Mouse (Mus musculus): Measurements from ENCODE around the gene Rpp14. TPM values are rescaled to one million over a fixed set of nuclear protein-coding genes. Genes with fewer than 3 reads are reported as not detected.

Gene Rpp14
- polyA plus RNA-seq, 2 experiments: 20.7 to 49.2 TPM

DNA sequence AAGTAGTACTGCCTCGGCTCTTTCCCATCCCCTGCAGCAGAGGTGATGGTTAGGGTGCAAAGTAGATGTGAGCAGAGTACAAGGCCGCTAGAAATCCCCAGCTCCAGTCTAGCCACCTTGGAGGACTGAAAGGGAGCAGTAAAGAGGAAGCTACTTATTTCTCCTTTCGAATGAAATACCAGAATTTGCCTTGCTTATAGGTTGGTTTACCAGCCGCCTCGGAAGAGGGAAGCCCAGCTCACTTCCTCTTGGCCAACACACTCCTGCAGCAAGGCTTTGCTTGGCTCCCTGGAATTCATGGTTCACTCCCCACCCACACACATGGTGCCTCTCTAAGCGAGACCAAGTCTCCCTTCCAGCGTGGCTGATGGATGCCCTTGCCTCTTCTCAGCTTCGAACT is 52.6 kb downstream of the Rpp14 start:
- no peaks in the 10 kb centered on the region for H3K9me3 ChIP-seq (ENCODE audit: control insufficient read depth, low read length)
- H3K36me3 ChIP-seq (ENCODE audit: control insufficient read depth, insufficient read depth, low read length): peaks cover 6% of the 10 kb centered on the region; the same call in 1 of the 2 replicates
- no peak overlapping the region for H3K4me3 ChIP-seq (replicated peaks; ENCODE audit: low read length)
- H3K4me2 ChIP-seq (replicated peaks; ENCODE audit: low read depth, low read length, severe bottlenecking): no peak overlapping the region
- 85% methylated on average over 8 of the region's 8 CpGs for WGBS
- DNase-seq (ENCODE audit: low spot score) (no peak), ATAC-seq (ENCODE audit: low FRiP score, low read depth) (no peak)
- H3K9ac ChIP-seq (ENCODE audit: low read depth, low read length, severe bottlenecking): no peak overlapping the region
- H3K4me1 ChIP-seq (ENCODE audit: control insufficient read depth, insufficient read depth, low read length): no peaks in the 10 kb centered on the region
- TF ChIP-seq POLR2A (IDR thresholded peaks at IDR 0.05; ENCODE audit: borderline replicate concordance, extremely low read depth, insufficient read depth, insufficient read length): no peak
- H3K27me3 ChIP-seq (ENCODE audit: control insufficient read depth, insufficient read depth, low read length): no peaks in the 10 kb centered on the region
- no peak overlapping the region for H3K27ac ChIP-seq (replicated peaks; ENCODE audit: low read depth, low read length)

DNA sequence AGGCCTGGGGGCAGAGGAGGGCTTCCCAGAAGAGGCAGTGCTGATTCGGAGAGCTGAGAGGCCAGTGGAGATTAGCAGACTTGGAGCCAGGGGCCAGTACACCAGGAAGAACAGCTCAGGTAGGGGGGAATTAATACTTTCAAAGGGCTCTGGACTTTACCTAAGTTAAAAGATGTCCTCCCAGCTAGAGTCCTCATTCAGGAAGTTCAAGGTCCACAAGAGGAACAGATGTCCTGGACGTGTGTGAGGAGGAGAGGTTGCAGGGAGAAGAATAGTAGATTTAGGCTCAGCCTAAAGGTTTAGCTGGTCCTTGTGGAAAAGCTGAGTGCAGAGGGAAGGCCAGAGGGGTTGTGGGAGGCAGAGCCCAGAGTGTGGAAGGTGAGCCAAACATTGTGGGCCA is 54.1 kb downstream of the Rpp14 start:
- Histone ChIP-seq H3K4me1 (ENCODE audit: control insufficient read depth, insufficient read depth, low read length) (no peaks in the 10 kb centered on the region), H3K9ac (ENCODE audit: low read depth, low read length, severe bottlenecking) (no peak overlapping the region), H3K9me3 (ENCODE audit: control insufficient read depth, low read length) (no peaks in the 10 kb centered on the region), H3K27ac (replicated peaks; ENCODE audit: low read depth, low read length) (no peak overlapping the region), H3K4me3 (replicated peaks; ENCODE audit: low read length) (no peak overlapping the region), H3K36me3 (ENCODE audit: control insufficient read depth, insufficient read depth, low read length) (peaks cover 6% of the 10 kb centered on the region; the same call in 1 of the 2 replicates), H3K4me2 (replicated peaks; ENCODE audit: low read depth, low read length, severe bottlenecking) (no peak overlapping the region), H3K27me3 (ENCODE audit: control insufficient read depth, insufficient read depth, low read length) (no peaks in the 10 kb centered on the region)
- 71% methylated on average over 2 of the region's 2 CpGs for WGBS
- no peak for TF ChIP-seq POLR2A (IDR thresholded peaks at IDR 0.05; ENCODE audit: borderline replicate concordance, extremely low read depth, insufficient read depth, insufficient read length)
- no peak for DNase-seq (ENCODE audit: low spot score)
- ATAC-seq (ENCODE audit: low FRiP score, low read depth): no peak

DNA sequence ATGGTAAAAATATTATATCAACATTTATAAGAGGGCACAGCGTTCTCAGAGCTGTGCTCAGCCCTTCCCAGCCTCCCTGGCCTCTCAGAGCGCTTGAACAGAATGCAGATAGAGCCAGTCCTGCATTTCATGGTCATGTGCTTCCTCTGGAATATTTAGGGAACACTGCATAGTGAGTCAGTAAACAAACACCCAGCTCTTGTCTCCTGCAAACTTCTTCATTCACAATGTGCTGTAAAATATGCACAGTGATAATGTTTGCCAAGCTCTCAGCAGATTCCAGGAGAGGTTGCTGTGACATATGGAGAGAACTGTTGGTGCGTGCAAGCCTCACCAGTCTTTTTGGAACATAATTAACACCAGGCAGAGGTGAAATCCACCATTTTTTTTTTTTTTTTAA is 55.0 kb downstream of the Rpp14 start:
- Histone ChIP-seq H3K4me3 (replicated peaks; ENCODE audit: low read length) (no peak overlapping the region), H3K9ac (ENCODE audit: low read depth, low read length, severe bottlenecking) (no peak overlapping the region), H3K36me3 (ENCODE audit: control insufficient read depth, insufficient read depth, low read length) (peaks cover 6% of the 10 kb centered on the region; the same call in 1 of the 2 replicates), H3K27ac (replicated peaks; ENCODE audit: low read depth, low read length) (no peak overlapping the region), H3K9me3 (ENCODE audit: control insufficient read depth, low read length) (no peaks in the 10 kb centered on the region), H3K27me3 (ENCODE audit: control insufficient read depth, insufficient read depth, low read length) (no peaks in the 10 kb centered on the region), H3K4me2 (replicated peaks; ENCODE audit: low read depth, low read length, severe bottlenecking) (no peak overlapping the region), H3K4me1 (ENCODE audit: control insufficient read depth, insufficient read depth, low read length) (no peaks in the 10 kb centered on the region)
- ATAC-seq (ENCODE audit: low FRiP score, low read depth): no peak
- DNase-seq (ENCODE audit: low spot score): peak; percentile 12
- 59% methylated on average over 3 of the region's 3 CpGs for WGBS
- no peak for TF ChIP-seq POLR2A (IDR thresholded peaks at IDR 0.05; ENCODE audit: borderline replicate concordance, extremely low read depth, insufficient read depth, insufficient read length)

DNA sequence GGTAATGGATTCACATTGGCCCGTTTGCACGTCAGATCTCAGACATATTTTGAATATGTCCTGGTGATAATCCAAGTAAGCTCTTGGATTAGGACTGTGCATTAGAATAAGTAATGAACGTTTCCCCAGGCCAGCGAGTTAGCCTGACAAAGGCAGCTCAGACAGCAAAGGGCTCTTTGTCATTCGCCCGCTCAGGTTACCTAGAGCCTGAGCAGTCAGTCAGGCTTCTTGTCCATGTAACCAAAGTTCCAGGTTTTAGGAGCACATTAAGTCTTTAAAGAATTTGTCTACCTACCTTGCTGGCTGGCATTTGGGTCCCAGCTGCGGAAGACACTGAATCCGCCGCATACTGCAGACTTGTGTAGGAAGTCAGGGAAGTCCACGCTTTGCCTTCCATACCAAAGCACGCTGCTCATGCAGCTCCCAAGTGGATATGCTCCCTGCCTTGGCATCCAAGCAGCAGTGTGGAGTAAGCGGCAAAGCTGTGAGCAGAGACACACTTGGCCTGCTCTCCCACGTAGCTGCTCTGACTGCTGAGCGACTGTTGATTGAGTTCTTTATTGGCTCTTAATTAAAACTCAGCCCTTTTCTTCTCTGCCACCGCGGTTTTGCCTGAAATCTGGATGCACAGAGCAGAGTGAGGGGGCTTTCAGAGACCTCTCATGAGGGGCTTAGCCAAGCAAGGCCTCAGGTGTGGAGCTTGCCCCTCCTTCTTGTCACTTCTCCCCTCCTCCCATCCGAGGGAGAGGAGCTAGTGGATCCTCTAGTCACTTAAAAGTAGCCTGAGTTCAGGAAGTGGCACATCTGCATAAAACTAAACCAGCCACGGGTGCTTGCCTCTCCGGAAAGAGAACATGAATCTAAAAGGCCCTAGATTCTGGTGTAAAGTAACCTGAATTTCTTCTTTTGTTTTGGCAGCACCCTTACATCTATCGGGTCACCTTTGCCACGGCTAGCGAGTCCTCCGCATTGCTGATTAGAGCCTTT is 59.9 kb downstream of the Rpp14 start:
- no peak for DNase-seq (ENCODE audit: low spot score)

DNA sequence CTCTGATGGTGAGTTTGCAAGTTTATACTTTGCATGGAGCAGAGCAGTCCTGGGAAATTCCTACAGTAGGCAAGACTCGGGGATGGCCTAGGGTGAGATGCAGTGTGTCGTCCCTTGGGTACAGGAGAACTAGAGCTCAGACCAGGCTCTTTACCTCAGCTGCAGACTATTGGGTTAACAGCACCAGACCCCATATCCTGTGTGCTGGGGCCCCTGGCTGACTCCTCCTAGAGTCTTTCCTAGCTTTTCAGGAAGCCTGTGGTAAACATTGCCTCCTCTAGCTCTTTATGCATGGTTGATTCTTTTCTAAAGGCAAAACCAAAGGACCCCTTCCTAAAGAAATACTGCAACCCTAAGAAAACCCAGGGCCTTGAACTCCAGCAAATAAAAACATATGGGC is 61.0 kb downstream of the Rpp14 start:
- peaks cover 19% of the 10 kb centered on the region for H3K36me3 ChIP-seq (ENCODE audit: control insufficient read depth, insufficient read depth, low read length)
- 76% methylated on average over 2 of the region's 2 CpGs for WGBS

More for the DNA sequence above, 59.9 kb downstream of the Rpp14 start:
- no peaks in the 10 kb centered on the region for H3K4me1 ChIP-seq (ENCODE audit: control insufficient read depth, insufficient read depth, low read length)
- H3K4me2 ChIP-seq (replicated peaks; ENCODE audit: low read depth, low read length, severe bottlenecking): no peak overlapping the region
- H3K27me3 ChIP-seq (ENCODE audit: control insufficient read depth, insufficient read depth, low read length): no peaks in the 10 kb centered on the region
- H3K36me3 ChIP-seq (ENCODE audit: control insufficient read depth, insufficient read depth, low read length): peaks cover 19% of the 10 kb centered on the region
- no peak for ATAC-seq (ENCODE audit: low FRiP score, low read depth)
- no peak for TF ChIP-seq POLR2A (IDR thresholded peaks at IDR 0.05; ENCODE audit: borderline replicate concordance, extremely low read depth, insufficient read depth, insufficient read length)
- H3K9ac ChIP-seq (ENCODE audit: low read depth, low read length, severe bottlenecking): peak overlapping the region; percentile 9; the same call in 1 of the 2 replicates
- H3K4me3 ChIP-seq (replicated peaks; ENCODE audit: low read length): no peak overlapping the region
- 59% methylated on average over 23 of the region's 23 CpGs for WGBS
- no peak overlapping the region for H3K27ac ChIP-seq (replicated peaks; ENCODE audit: low read depth, low read length)
- no peaks in the 10 kb centered on the region for H3K9me3 ChIP-seq (ENCODE audit: control insufficient read depth, low read length)

More for the DNA sequence above, 61.0 kb downstream of the Rpp14 start:
- Histone ChIP-seq H3K9ac (ENCODE audit: low read depth, low read length, severe bottlenecking) (no peak overlapping the region), H3K27ac (replicated peaks; ENCODE audit: low read depth, low read length) (no peak overlapping the region), H3K4me1 (ENCODE audit: control insufficient read depth, insufficient read depth, low read length) (no peaks in the 10 kb centered on the region), H3K27me3 (ENCODE audit: control insufficient read depth, insufficient read depth, low read length) (no peaks in the 10 kb centered on the region), H3K9me3 (ENCODE audit: control insufficient read depth, low read length) (no peaks in the 10 kb centered on the region), H3K4me2 (replicated peaks; ENCODE audit: low read depth, low read length, severe bottlenecking) (no peak overlapping the region), H3K4me3 (replicated peaks; ENCODE audit: low read length) (no peak overlapping the region)
- ATAC-seq (ENCODE audit: low FRiP score, low read depth) (no peak), DNase-seq (ENCODE audit: low spot score) (no peak)
- TF ChIP-seq POLR2A (IDR thresholded peaks at IDR 0.05; ENCODE audit: borderline replicate concordance, extremely low read depth, insufficient read depth, insufficient read length): no peak

Other genes with a start within 250 kb of the Rpp14 start
- not detected in 2 replicates for gene Gm45521, start 123.1 kb upstream of the Rpp14 start, polyA plus RNA-seq (2012; rRNA removed)
- not detected in 2 replicates for gene Gm45521, start 123.1 kb upstream of the Rpp14 start, polyA plus RNA-seq (2014; fragmentation: Nextera tagmentation; extraction: Ambion mirVana)
- gene Dnase1l3, start 85.8 kb upstream of the Rpp14 start, polyA plus RNA-seq (2012; rRNA removed): 0.11 and 0.13 TPM in 2 replicates
- 0.36 and 0.92 TPM in 2 replicates for gene Dnase1l3, start 85.8 kb upstream of the Rpp14 start, polyA plus RNA-seq (2014; fragmentation: Nextera tagmentation; extraction: Ambion mirVana)
- gene Abhd6, start 77.5 kb upstream of the Rpp14 start, polyA plus RNA-seq (2012; rRNA removed): 11.2 and 11.6 TPM in 2 replicates
- gene Abhd6, start 77.5 kb upstream of the Rpp14 start, polyA plus RNA-seq (2014; fragmentation: Nextera tagmentation; extraction: Ambion mirVana): 19.6 and 21.8 TPM in 2 replicates
- gene Pxk, start 17.8 kb downstream of the Rpp14 start, polyA plus RNA-seq (2012; rRNA removed): 35.2 and 36.4 TPM in 2 replicates
- 35.4 and 37.3 TPM in 2 replicates for gene Pxk, start 17.8 kb downstream of the Rpp14 start, polyA plus RNA-seq (2014; fragmentation: Nextera tagmentation; extraction: Ambion mirVana)
- 133 and 152 TPM in 2 replicates for gene Pdhb, start 92.7 kb downstream of the Rpp14 start, polyA plus RNA-seq (2012; rRNA removed)
- 175 and 183 TPM in 2 replicates for gene Pdhb, start 92.7 kb downstream of the Rpp14 start, polyA plus RNA-seq (2014; fragmentation: Nextera tagmentation; extraction: Ambion mirVana)
- 11.2 and 12.3 TPM in 2 replicates for gene Kctd6, start 133.8 kb downstream of the Rpp14 start, polyA plus RNA-seq (2012; rRNA removed)
- gene Kctd6, start 133.8 kb downstream of the Rpp14 start, polyA plus RNA-seq (2014; fragmentation: Nextera tagmentation; extraction: Ambion mirVana): 15.8 and 19.5 TPM in 2 replicates
- 0.05 and 0.41 TPM in 2 replicates for gene Acox2, start 179.0 kb downstream of the Rpp14 start, polyA plus RNA-seq (2012; rRNA removed)
- not detected in 2 replicates for gene Acox2, start 179.0 kb downstream of the Rpp14 start, polyA plus RNA-seq (2014; fragmentation: Nextera tagmentation; extraction: Ambion mirVana)
- 0.78 and 1.0 TPM in 2 replicates for gene Fam107a, start 237.7 kb downstream of the Rpp14 start, polyA plus RNA-seq (2012; rRNA removed)
- gene Fam107a, start 237.7 kb downstream of the Rpp14 start, polyA plus RNA-seq (2014; fragmentation: Nextera tagmentation; extraction: Ambion mirVana): 0.11 and 0.19 TPM in 2 replicates